Mouse (Mus musculus) urinary bladder, adult 18-20 months (tissue): ENCODE results near the gene Slc28a1.

Experiments used
- DNase-seq, 2 experiments: peaks; one replicate each; pipeline ENCODE4 v3.0.0; 2022; ENCODE audit warnings: low spot score in 2 of 2, mixed read lengths in 2 of 2

Slc28a1 gene

GRCm38 (mm10) chr7:81212697-81213346 is 98.2 kb downstream of the Slc28a1 start:
- DNase-seq = peak; percentile 93 to 97

DNA sequence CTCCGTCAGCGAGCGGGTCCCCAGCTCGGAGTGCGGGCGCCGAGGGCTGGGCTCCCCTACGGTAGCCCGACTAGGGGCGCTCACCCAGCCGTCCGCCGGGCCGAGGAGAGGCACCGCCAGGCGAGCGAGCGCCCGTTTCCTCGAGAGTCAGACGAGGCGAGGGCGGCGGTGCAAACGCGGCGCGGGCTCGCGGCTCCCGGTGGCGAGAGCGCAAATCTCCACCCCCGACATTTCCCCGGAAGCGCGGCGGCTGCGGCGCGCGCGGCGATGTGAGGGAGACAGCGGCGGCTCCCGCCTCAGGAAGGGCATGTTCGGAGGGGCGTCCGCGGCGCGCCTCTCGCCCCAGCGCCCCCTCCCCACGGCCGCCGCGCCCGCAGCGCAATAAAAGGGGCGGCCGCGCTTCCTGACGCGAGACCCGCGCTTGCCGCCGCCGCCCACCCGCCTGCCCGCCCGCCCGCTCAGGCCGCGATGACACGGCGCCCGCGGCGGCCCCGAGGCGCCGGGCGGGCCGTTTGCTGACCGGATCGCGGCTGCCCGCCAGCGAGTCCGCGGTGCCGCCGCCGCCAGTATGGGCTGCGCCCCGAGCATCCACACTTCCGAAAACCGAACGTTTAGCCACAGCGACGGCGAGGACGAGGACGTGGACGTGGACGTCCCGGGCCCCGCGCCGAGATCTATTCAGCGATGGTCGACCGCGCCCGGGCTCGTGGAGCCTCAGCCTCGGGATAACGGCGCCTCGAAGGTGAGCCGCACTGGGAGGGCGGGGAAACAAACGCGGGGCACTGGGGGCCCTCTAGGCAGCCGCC is 99.0 kb downstream of the Slc28a1 start, which contains the start of gene Pde8a:
TSS of gene Pde8a (plus strand) at position 250 of the 806 bp plus-strand sequence.
- peak in 1 of 2 experiments; percentile 47 for DNase-seq

DNA sequence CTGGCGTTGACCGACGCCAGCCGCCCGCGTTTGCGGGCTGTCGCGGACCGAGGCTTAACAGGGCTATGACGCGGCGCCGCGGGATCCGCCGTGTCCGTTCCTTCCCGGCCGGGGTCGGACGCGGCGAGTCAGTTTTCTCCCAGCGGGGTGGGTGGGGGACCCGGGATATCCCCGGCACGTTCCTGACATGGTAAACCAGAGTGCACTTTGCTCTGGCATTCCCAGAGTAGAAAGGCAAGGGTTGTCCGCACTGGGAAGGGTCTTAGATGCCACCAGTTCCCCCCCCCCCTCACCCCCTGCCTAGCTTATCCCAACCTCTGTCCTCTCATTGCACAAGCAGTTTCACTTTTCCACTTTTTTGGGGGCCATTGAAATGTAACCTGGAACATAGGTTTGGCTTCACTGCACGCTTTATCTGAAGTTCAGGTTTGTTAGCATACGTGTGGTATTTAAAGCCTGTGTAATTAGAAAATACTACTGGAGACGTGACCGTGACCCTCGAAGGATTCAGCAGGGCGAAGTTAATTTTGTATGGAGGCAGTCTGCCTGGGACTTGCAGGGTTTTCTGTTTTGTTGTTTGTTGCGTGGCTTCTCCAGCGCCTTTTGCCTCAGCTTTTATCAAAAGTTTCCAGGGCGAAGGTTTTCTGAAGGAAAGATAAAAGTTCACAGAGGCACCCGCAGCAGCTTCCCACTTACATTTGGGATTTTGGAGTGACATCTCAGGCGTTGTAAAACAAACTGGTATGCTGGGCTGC is 99.7 kb downstream of the Slc28a1 start:
- peak in 1 of 2 experiments; percentile 13 for DNase-seq

- no peak for DNase-seq
Observed at GRCm38 (mm10) chr7:81215950-81216349, 101.4 kb downstream of the Slc28a1 start.

DNA sequence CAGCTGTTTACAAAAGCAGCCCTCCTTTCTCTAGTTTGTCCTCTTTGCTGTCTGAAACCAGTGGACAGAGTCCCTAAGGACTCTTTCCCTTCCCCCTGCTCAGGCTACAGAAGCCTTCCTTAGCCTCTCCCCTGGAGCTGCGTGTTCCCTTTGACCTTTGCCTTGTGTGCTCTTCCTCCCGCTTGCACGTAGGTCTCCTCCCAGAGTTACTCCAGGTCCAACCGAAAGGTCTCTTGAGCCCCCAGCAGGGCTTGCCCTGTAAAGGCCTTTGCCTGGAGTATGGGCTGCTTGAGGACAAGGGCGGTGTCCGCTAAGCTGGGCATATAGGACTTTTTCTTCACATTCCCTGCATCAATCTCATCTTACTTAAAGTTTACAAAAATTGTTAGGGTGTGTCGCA is 104.7 kb downstream of the Slc28a1 start:
- DNase-seq = no peak
